Mouse (Mus musculus) intestine, embryonic 14.5 days (tissue): Measurements from ENCODE around the gene Scg3. TPM values are rescaled to one million over a fixed set of nuclear protein-coding genes. Genes with fewer than 3 reads are reported as not detected.
A peak's percentile ranks its signal among the peaks of the same experiment; 100 is the strongest.

Experiments used
- ATAC-seq: fragments of 200-750 bp; cut with Nextera tagmentation; replicated peaks from 2 replicates; pipeline ENCODE4 v1.8.0; 2017; ENCODE audit warnings: low read depth, moderate number of reproducible peaks, moderate TSS enrichment, moderate library complexity; ENCODE audit not compliant: low FRiP score, low TSS enrichment
- DNase-seq: peaks from one replicate; pipeline ENCODE4 v3.0.0-alpha.2; 2018; ENCODE audit warnings: low spot score
- H3K27ac ChIP-seq: fragments of 300-500 bp; sonication (generic); 2 replicates; pipeline ENCODE4 v1.5.1; 2014; ENCODE audit warnings: low read depth, mild to moderate bottlenecking, control low read depth
- H3K27me3 ChIP-seq: fragments of 300-500 bp; sonication (generic); replicated peaks from 2 replicates; pipeline ENCODE4 v1.6.1; 2014; ENCODE audit warnings: low read length, control low read depth; ENCODE audit not compliant: control insufficient read depth, insufficient read depth
- H3K36me3 ChIP-seq: fragments of 300-500 bp; sonication (generic); 2 replicates; pipeline ENCODE4 v1.6.1; 2014; ENCODE audit warnings: low read length, control low read depth; ENCODE audit not compliant: control insufficient read depth, insufficient read depth
- H3K4me1 ChIP-seq: fragments of 300-500 bp; sonication (generic); replicated peaks from 2 replicates; pipeline ENCODE4 v1.6.1; 2014; ENCODE audit warnings: low read length, control low read depth, mixed read lengths; ENCODE audit not compliant: control insufficient read depth, insufficient read depth
- H3K4me2 ChIP-seq: fragments of 300-500 bp; sonication (generic); 2 replicates; pipeline ENCODE4 v1.6.1; 2014; ENCODE audit warnings: low read length
- H3K4me3 ChIP-seq: fragments of 300-500 bp; sonication (generic); 2 replicates; pipeline ENCODE4 v1.5.1; 2014; ENCODE audit warnings: low read depth, low read length, control low read depth, mixed read lengths
- H3K9ac ChIP-seq: fragments of 300-500 bp; sonication (generic); 2 replicates; pipeline ENCODE4 v1.6.1; 2014; ENCODE audit warnings: mild to moderate bottlenecking, low read length
- H3K9me3 ChIP-seq: fragments of 300-500 bp; sonication (generic); 2 replicates; pipeline ENCODE4 v1.6.1; 2016; ENCODE audit warnings: low read length, control low read depth; ENCODE audit not compliant: control insufficient read depth
- WGBS: fragments of 180-500 bp; shearing (Covaris S2); extraction: QIAGEN DNeasy Blood & Tissue Kit; methylation state at CpG from one replicate; pipeline ENCODE4 v1.1.7; 2014; 5-methylcytosine and 5-hydroxymethylcytosine counted together
- polyA plus RNA-seq: library from polyadenylated mRNA; unstranded; fragments of >200 nt; fragmentation: Nextera tagmentation; extraction: Ambion mirVana; gene quantifications from 2 replicates; pipeline ENCODE4 v1.2.1, GENCODE M21; 2014

Scg3 gene
- polyA plus RNA-seq, 1 experiment from 2014 or later = 10.4 TPM

DNA sequence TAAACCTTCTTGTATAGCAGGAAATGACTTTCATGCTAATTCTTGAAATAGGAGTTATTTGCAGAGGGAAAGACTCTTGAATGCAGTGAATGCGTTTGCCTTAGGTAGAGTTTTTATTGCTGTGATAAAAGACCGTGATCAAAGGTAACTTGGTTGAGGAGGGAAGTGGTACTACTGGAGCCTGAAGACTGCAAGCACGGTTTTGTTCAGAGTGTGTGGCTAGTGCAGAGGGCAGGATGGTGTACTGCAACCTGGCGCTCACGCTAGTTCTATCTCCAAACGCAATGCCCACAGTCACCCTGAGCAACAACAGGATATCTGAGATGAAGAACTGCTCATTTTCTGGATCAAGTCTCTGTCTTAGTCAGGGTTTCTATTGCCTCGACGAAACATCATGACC is 50.3 kb downstream of the Scg3 start:
- Histone ChIP-seq H3K27me3 (no peaks in the 10 kb centered on the region), H3K9ac (no peak overlapping the region), H3K27ac (no peak overlapping the region), H3K36me3 (0 out of 2 replicates have a peak, but pooled peaks cover 8% of the 10 kb centered on the region), H3K4me1 (peaks cover 4% of the 10 kb centered on the region; the same call in 1 of the 2 replicates), H3K4me2 (no peak overlapping the region), H3K9me3 (no peaks in the 10 kb centered on the region), H3K4me3 (no peak overlapping the region)
- WGBS = 84% methylated on average over 8 of the region's 8 CpGs
- ATAC-seq (peak; percentile 47; the same call in 1 of the 2 replicates), DNase-seq (no peak)

DNA sequence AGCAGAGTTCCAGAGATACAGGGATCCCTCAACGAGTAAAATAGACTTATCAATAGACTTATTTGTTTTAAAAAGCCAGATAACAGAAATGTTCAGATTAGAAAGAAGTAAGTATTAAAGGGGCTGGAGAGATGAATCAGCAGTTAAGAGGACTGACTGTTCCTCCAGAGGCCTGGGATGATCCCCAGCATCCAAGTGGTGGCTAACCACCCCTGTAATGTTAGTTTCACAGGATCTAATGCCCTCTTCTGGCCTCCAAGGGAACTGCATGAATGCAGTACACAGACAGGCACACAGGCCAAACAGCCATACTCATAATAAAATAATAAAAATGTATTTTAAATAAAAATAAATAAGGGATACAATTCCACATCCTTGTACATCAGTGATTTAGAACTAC is 51.0 kb downstream of the Scg3 start:
- Histone ChIP-seq H3K4me2 (no peak overlapping the region), H3K27ac (no peak overlapping the region), H3K9me3 (no peaks in the 10 kb centered on the region), H3K9ac (no peak overlapping the region), H3K36me3 (0 out of 2 replicates have a peak, but pooled peaks cover 6% of the 10 kb centered on the region), H3K27me3 (no peaks in the 10 kb centered on the region), H3K4me3 (no peak overlapping the region), H3K4me1 (peaks cover 4% of the 10 kb centered on the region; the same call in 1 of the 2 replicates)
- WGBS = 32% methylated on average over 1 of the region's 1 CpGs
- DNase-seq = no peak
- no peak for ATAC-seq

DNA sequence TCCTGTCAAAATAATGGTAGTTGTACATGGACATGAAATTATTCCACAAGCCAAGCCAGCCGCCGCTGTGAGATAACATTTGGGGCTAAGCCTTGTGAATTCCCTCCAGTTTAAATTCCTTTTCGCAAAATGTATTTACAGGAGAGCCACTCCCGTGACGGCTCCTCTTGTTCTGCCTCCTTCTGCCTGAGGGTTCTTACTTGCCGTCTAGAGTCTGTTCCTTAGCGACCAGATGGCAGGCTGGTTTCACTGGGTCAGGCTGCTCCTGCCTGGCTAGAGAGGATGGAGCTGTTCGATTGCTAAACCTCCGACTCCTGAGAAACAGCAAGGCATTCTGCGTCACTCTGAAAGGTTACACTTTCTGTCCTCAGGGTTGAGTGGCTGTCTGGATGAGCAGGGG is 51.7 kb downstream of the Scg3 start:
- peaks cover 4% of the 10 kb centered on the region; the same call in 1 of the 2 replicates for H3K4me1 ChIP-seq
- H3K4me3 ChIP-seq = no peak overlapping the region
- no peak for DNase-seq
- no peaks in the 10 kb centered on the region for H3K9me3 ChIP-seq
- no peak overlapping the region for H3K27ac ChIP-seq
- H3K36me3 ChIP-seq = 0 out of 2 replicates have a peak, but pooled peaks cover 5% of the 10 kb centered on the region
- WGBS = 54% methylated on average over 10 of the region's 10 CpGs
- H3K27me3 ChIP-seq = no peaks in the 10 kb centered on the region
- no peak overlapping the region for H3K4me2 ChIP-seq
- ATAC-seq = no peak
- H3K9ac ChIP-seq = no peak overlapping the region

DNA sequence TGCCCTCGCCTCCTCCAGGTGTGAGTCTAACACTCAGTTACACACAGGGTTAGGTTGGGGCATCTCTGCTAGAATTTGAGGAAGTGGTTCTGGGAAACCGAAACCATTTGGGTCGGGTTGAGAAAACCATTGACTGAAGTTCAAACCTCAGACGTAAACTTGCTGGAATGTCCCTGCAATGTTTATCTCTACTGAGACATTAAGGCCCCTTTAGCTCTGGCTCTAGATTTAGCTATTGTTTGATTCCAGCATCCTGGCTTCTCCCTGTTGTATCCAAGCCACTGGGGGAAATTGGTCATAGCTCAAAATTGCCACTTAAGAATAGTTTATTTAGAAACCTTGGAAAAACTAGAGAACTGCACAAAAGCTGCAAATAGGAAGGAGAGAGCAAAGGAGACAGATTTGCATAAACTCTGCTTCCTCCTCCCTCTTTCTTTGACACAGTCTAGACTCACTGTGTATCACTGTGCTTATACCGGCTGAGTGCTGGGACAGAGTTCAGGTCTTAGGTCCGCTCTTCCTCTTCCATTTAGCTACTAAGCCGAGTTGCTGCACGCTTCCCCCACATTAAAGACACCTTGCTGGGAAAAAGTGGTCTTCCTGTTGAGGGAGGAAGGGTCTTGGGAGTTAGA is 52.9 kb downstream of the Scg3 start:
- ATAC-seq (no peak), DNase-seq (no peak)
- WGBS = 67% methylated on average over 8 of the region's 8 CpGs
- no peak overlapping the region for H3K4me3 ChIP-seq
- no peaks in the 10 kb centered on the region for H3K27me3 ChIP-seq
- H3K9ac ChIP-seq = no peak overlapping the region
- no peak overlapping the region for H3K4me2 ChIP-seq
- no peaks in the 10 kb centered on the region for H3K9me3 ChIP-seq
- H3K27ac ChIP-seq = no peak overlapping the region
- H3K4me1 ChIP-seq = peaks cover 4% of the 10 kb centered on the region; the same call in 1 of the 2 replicates
- H3K36me3 ChIP-seq = 0 out of 2 replicates have a peak, but pooled peaks cover 5% of the 10 kb centered on the region

DNA sequence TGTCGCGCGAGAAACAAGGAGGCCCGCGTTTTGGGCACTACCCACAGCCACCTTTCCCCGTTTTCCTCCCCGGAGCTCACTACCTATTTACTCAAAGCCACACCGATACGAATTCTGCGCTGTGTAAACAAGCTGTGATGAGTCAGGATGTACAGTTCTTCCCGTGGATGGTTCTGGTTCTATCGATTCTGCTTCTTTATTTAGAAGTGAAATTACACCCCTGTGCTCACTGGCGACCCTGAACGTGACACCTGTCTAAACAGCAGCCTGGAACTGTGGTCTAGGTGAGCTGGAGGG is 57.6 kb downstream of the Scg3 start:
- Histone ChIP-seq H3K4me2 (peak overlapping the region; percentile 79), H3K27ac (peak overlapping the region; percentile 86; the same call in 1 of the 2 replicates), H3K4me3 (peak overlapping the region; percentile 71), H3K36me3 (no peaks in the 10 kb centered on the region), H3K27me3 (no peaks in the 10 kb centered on the region), H3K9me3 (no peaks in the 10 kb centered on the region), H3K4me1 (no peaks in the 10 kb centered on the region; the same call in 1 of the 2 replicates), H3K9ac (peak overlapping the region; percentile 83)
- WGBS = under 1% methylated on average over 14 of the region's 14 CpGs
- peak; percentile 40 for ATAC-seq
- no peak for DNase-seq

DNA sequence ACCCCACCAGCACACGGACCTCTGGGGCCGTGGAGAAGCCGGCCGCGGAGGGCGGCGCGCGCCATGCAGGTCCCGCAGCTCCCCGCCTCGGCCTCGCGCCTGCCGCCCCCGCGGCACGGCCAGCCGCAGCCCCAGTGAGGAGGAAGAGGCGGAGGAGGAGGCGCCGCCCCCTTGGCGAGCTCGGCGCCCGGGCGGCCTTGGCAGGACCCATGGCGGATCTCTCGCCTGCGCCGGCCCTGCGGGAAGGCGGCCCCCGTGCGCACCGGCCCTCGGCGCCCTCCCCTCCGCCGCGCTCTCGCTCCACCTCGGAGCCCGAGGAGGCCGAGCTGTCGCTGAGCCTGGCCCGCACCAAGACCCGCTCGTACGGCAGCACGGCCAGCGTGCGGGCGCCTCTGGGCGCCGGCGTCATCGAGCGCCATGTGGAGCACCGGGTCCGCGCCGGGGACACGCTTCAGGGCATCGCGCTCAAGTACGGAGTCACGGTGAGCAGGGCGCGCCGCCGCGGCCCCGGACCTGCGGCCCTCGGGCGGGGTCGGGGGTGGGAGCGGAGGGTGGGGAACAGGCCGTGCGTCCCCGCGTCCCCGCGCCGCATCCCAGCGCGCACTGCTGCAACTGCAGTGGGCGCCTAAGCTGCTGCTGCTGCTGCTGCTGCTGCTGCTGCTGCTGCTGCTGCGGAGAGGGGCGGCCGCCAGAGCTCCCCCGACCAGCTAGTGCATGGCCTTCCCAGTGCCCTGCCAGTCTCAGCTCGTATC is 58.1 kb downstream of the Scg3 start, which contains the start of gene Lysmd2:
Lysmd2 (plus strand) TSS at position 186 of the 752 bp plus-strand sequence.
- Histone ChIP-seq H3K9ac (peak within 1 kb of the TSS; percentile 83), H3K4me2 (peak within 1 kb of the TSS; percentile 79), H3K27me3 (no peaks in the 10 kb centered on the region), H3K9me3 (no peaks in the 10 kb centered on the region), H3K27ac (peak within 1 kb of the TSS; percentile 86), H3K4me3 (peak within 1 kb of the TSS; percentile 71), H3K4me1 (no peaks in the 10 kb centered on the region; the same call in 1 of the 2 replicates), H3K36me3 (no peaks in the 10 kb centered on the region)
- DNase-seq (peak; percentile 86), ATAC-seq (peak; percentile 90)
- WGBS = under 1% methylated on average over 65 of the region's 94 CpGs

DNA sequence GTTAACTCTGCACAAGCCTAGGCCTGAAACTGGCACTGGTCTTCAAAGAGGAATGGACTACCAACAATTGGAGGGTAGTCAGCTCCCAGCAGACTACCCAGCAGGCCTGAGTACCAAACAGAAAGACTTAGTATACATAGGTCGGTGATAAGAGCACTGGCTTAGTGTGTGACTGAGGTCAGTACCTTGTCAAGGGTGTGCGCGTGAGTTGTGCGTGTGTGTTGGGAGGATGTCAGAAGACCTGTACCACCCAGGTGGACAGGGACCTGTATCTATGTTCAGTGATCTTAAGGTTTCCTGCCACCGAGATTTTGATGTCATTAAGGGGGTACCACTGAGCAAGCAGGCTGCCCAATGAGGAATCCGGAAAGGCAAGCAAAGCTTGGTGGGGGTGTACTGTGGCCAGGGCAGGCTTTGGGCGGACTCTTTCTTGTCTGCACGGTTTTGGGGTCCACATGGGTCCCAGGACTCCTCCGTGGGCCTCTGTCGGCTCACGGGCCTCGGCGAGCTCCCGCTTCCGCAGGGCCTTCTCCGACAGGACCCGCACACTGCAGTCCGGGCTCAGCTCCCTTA is 58.8 kb downstream of the Scg3 start:
- H3K9ac ChIP-seq = peak overlapping the region; percentile 83
- H3K27me3 ChIP-seq = no peaks in the 10 kb centered on the region
- H3K4me1 ChIP-seq = no peaks in the 10 kb centered on the region; the same call in 1 of the 2 replicates
- H3K36me3 ChIP-seq = no peaks in the 10 kb centered on the region
- DNase-seq (peak; percentile 79), ATAC-seq (peak; percentile 71)
- no peaks in the 10 kb centered on the region for H3K9me3 ChIP-seq
- WGBS = 16% methylated on average over 18 of the region's 18 CpGs
- peak overlapping the region; percentile 71 for H3K4me3 ChIP-seq
- peak overlapping the region; percentile 79 for H3K4me2 ChIP-seq
- peak overlapping the region; percentile 86 for H3K27ac ChIP-seq

DNA sequence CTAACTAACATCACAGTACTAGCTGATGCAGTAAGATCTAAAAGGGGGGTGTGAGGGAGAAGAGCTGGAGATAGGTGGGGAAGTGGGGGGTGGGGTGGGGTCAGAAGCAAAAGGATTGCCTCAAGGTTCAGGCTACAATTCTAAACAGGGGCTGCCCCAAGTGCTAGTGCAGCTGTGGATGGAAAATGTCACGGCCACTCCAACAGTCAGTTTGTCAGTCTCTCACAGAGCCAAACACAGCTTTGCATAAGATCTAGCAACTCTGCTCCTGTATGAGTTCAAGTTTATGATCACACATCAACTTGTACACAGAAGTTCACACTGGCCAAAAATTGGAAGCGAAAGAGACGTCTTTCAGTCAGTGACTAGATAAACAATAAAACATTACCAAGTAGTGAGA is 62.4 kb downstream of the Scg3 start:
- no peaks in the 10 kb centered on the region for H3K27me3 ChIP-seq
- 66% methylated on average over 3 of the region's 3 CpGs for WGBS
- no peaks in the 10 kb centered on the region; the same call in 1 of the 2 replicates for H3K4me1 ChIP-seq
- H3K4me3 ChIP-seq = no peak overlapping the region
- H3K9me3 ChIP-seq = no peaks in the 10 kb centered on the region
- no peak overlapping the region for H3K4me2 ChIP-seq
- no peak for DNase-seq
- no peaks in the 10 kb centered on the region for H3K36me3 ChIP-seq
- no peak overlapping the region for H3K27ac ChIP-seq
- no peak for ATAC-seq
- H3K9ac ChIP-seq = no peak overlapping the region
